Mouse (Mus musculus) stomach, postnatal 0 days (tissue): ENCODE measurements at regions not wholly inside any gene's neighbourhood (a gene's known extent, or its start where the extent isn't known, plus 50 kb on each side); places are given as distances from the start of the nearest gene placed in this dataset.

ENCODE experiments used
- ATAC-seq: fragments of 200-750 bp; cut with Nextera tagmentation; 2 replicates; pipeline ENCODE4 v1.8.0; 2017; ENCODE audit not compliant: low FRiP score, low TSS enrichment
- DNase-seq: peaks from one replicate; pipeline ENCODE4 v3.0.0-alpha.2; 2016; ENCODE audit warnings: low spot score
- H3K27ac ChIP-seq: fragments of 300-500 bp; sonication (generic); replicated peaks from 2 replicates; pipeline ENCODE4 v1.5.1; 2014; ENCODE audit warnings: mild to moderate bottlenecking, control low read depth
- H3K27me3 ChIP-seq: fragments of 300-500 bp; sonication (generic); 2 replicates; pipeline ENCODE4 v1.6.1; 2014; ENCODE audit warnings: low read length; ENCODE audit not compliant: control insufficient read depth, insufficient read depth
- H3K36me3 ChIP-seq: fragments of 300-500 bp; sonication (generic); 2 replicates; pipeline ENCODE4 v1.6.1; 2014; ENCODE audit warnings: low read length, mixed read lengths; ENCODE audit not compliant: control insufficient read depth, insufficient read depth
- H3K4me1 ChIP-seq: fragments of 300-500 bp; sonication (generic); replicated peaks from 2 replicates; pipeline ENCODE4 v1.6.1; 2014; ENCODE audit warnings: antibody characterized with exemption; ENCODE audit not compliant: control insufficient read depth, insufficient read depth
- H3K4me2 ChIP-seq: fragments of 300-500 bp; sonication (generic); replicated peaks from 2 replicates; pipeline ENCODE4 v1.6.1; 2014; ENCODE audit warnings: low read depth, mild to moderate bottlenecking, control low read depth, moderate library complexity
- H3K4me3 ChIP-seq: fragments of 300-500 bp; sonication (generic); 2 replicates; pipeline ENCODE4 v1.5.1; 2014; ENCODE audit warnings: low read depth, low read length, control low read depth
- H3K9ac ChIP-seq: fragments of 300-500 bp; sonication (generic); 2 replicates; pipeline ENCODE4 v1.6.1; 2014; ENCODE audit warnings: mild to moderate bottlenecking, low read length, control low read depth, mixed read lengths
- H3K9me3 ChIP-seq: fragments of 300-500 bp; sonication (generic); 2 replicates; pipeline ENCODE4 v1.6.1; 2016; ENCODE audit warnings: low read length; ENCODE audit not compliant: control insufficient read depth
- CTCF ChIP-seq: IDR thresholded peaks from 2 replicates; pipeline ENCODE4 v1.5.1; 2016; ENCODE audit warnings: antibody characterized with exemption, low read depth, mild to moderate bottlenecking, moderate library complexity
- EP300 ChIP-seq: optimal IDR thresholded peaks from 2 replicates; pipeline ENCODE3; 2016; ENCODE audit warnings: antibody characterized with exemption
- WGBS: fragments of 180-500 bp; shearing (Covaris S2); extraction: QIAGEN DNeasy Blood & Tissue Kit; methylation state at CpG from one replicate; pipeline ENCODE4 v1.1.7; 2014; 5-methylcytosine and 5-hydroxymethylcytosine counted together

GRCm38 (mm10) chr1:23200460-23200859 lies 98.4 kb upstream of the 4933415F23Rik start:
- DNase-seq = no peak
- no peaks in the 10 kb centered on the region for H3K4me1 ChIP-seq
- no peak overlapping the region for H3K4me3 ChIP-seq
- no peaks in the 10 kb centered on the region for H3K36me3 ChIP-seq
- H3K9ac ChIP-seq = no peak overlapping the region
- no peak for ATAC-seq
- no peak overlapping the region for H3K4me2 ChIP-seq
- H3K27ac ChIP-seq = no peak overlapping the region
- H3K9me3 ChIP-seq = no peaks in the 10 kb centered on the region
- H3K27me3 ChIP-seq = no peaks in the 10 kb centered on the region
- TF ChIP-seq CTCF (no peak), EP300 (no peak)
- 22% methylated on average over 4 of the region's 4 CpGs for WGBS

GRCm38 (mm10) chr1:23190316-23191005 lies 88.4 kb upstream of the 4933415F23Rik start:
- Histone ChIP-seq H3K4me1 (no peaks in the 10 kb centered on the region), H3K27me3 (no peaks in the 10 kb centered on the region), H3K36me3 (no peaks in the 10 kb centered on the region), H3K4me3 (no peak overlapping the region), H3K9ac (no peak overlapping the region), H3K4me2 (no peak overlapping the region), H3K27ac (no peak overlapping the region), H3K9me3 (no peaks in the 10 kb centered on the region)
- ATAC-seq = no peak
- no peak for DNase-seq
- WGBS = 74% methylated on average over 3 of the region's 3 CpGs
- TF ChIP-seq CTCF = no peak
- TF ChIP-seq EP300 = no peak

- H3K36me3 ChIP-seq = no peaks in the 10 kb centered on the region
- H3K4me2 ChIP-seq = no peak overlapping the region
- no peak overlapping the region for H3K4me3 ChIP-seq
- DNase-seq = no peak
- WGBS = 80% methylated on average over 4 of the region's 4 CpGs
- H3K27me3 ChIP-seq = no peaks in the 10 kb centered on the region
- H3K27ac ChIP-seq = no peak overlapping the region
- TF ChIP-seq CTCF (no peak), EP300 (no peak)
- 0 out of 2 replicates have a peak, but pooled peaks have one; percentile 54 for ATAC-seq
- H3K4me1 ChIP-seq = no peaks in the 10 kb centered on the region
- no peak overlapping the region for H3K9ac ChIP-seq
- no peaks in the 10 kb centered on the region for H3K9me3 ChIP-seq
These were observed 87.7 kb upstream of the 4933415F23Rik start for GRCm38 (mm10) chr1:23189790-23190189.

DNA sequence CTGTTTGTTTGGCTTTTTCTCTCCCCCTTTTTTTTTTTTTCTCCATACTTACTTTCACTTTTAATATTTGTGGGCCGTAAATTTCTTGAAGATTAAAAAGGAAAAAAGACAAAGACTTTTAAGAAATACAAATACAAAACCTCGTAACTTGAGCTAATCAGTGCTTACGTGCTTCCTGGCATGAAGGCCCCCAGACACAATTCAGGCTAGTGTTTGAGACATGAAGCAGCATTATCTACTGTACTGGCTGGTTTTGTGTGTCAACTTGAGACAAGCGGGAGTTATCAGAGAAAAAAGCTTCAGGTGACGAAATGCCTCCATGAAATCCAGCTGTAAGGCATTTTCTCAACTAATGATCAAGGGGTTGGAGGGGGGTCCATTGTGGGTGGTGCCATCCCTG lies 86.2 kb upstream of the 4933415F23Rik start:
- Histone ChIP-seq H3K9ac (no peak overlapping the region), H3K27ac (peak overlapping the region; percentile 67), H3K4me3 (no peak overlapping the region), H3K4me1 (no peaks in the 10 kb centered on the region), H3K9me3 (no peaks in the 10 kb centered on the region), H3K36me3 (no peaks in the 10 kb centered on the region), H3K4me2 (peak overlapping the region; percentile 38), H3K27me3 (no peaks in the 10 kb centered on the region)
- DNase-seq (no peak), ATAC-seq (no peak)
- TF ChIP-seq EP300 (no peak), CTCF (no peak)
- 20% methylated on average over 5 of the region's 5 CpGs for WGBS

DNA sequence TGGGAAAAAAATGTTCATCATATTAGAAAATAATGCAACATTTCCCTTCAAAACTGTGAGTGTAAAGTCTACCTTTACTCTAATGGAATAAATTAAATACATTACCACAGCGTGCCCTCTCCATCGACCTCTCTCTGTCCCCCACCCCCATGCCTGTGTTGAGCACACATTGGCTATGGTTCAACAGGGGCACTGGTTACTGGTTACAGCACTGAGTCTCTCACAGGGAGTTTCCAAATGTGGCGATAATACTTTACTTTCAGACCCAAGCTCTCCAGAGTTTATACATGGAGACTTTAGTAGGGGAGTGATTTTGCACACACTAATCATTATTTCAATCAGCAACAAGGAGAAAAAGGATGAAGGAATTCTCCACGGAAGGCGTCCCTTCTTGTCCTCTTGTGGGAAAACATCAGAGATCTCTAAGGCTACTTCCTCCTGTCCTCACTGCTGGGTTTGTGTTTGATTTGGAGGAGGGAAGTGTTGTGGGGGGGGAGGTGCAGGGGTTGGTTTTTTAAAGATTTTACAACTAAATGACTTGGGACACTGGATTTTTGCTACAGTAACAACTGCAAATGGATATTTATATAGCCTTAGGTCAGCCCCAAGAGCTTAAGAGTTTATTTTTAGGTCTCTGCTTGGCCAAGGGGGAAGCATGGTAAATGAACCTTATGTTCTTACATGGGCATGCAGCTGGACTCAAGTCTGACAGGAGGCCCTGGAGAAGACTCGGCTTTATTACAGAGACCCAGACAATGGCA lies 85.6 kb upstream of the 4933415F23Rik start:
- H3K36me3 ChIP-seq = no peaks in the 10 kb centered on the region
- ATAC-seq (peak; percentile 69), DNase-seq (peak; percentile 20)
- no peaks in the 10 kb centered on the region for H3K27me3 ChIP-seq
- no peak overlapping the region for H3K9ac ChIP-seq
- WGBS = 38% methylated on average over 6 of the region's 6 CpGs
- no peak overlapping the region for H3K4me3 ChIP-seq
- TF ChIP-seq CTCF (no peak), EP300 (no peak)
- H3K27ac ChIP-seq = peak overlapping the region; percentile 67
- peak overlapping the region; percentile 38 for H3K4me2 ChIP-seq
- H3K4me1 ChIP-seq = no peaks in the 10 kb centered on the region
- H3K9me3 ChIP-seq = no peaks in the 10 kb centered on the region

DNA sequence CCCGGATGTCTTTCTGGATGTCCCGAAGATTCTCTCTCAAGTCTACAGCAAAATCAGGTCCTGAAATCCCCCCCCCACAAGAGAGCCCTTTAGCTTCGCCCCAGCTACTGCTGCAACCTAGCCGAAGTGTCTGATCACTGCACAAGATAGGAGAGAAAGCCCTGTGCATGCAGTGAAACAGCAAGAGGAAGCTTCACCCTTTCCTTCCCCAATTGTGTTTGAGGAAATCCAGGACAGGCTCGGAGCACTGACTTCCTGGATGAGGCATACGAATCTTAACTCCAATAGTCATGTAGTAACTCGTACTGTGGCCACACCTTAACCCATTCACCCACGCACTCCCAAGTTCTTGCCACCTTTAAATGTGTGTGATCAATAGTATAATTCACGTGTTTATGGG lies 82.7 kb upstream of the 4933415F23Rik start:
- WGBS = 62% methylated on average over 9 of the region's 9 CpGs
- H3K4me2 ChIP-seq = no peak overlapping the region
- no peak for DNase-seq

More for the DNA sequence above, 82.7 kb upstream of the 4933415F23Rik start:
- H3K9ac ChIP-seq = no peak overlapping the region
- H3K4me3 ChIP-seq = no peak overlapping the region
- no peaks in the 10 kb centered on the region for H3K36me3 ChIP-seq
- no peak for TF ChIP-seq CTCF
- no peak for TF ChIP-seq EP300
- H3K27me3 ChIP-seq = no peaks in the 10 kb centered on the region
- no peak for ATAC-seq
- no peak overlapping the region for H3K27ac ChIP-seq
- H3K9me3 ChIP-seq = no peaks in the 10 kb centered on the region
- no peaks in the 10 kb centered on the region for H3K4me1 ChIP-seq
